Mouse (Mus musculus): ENCODE results near the gene Gm3642. TPM values are rescaled to one million over a fixed set of nuclear protein-coding genes. Genes with fewer than 3 reads are reported as not detected.
"Not testable (repeated sequence)": the region's sequence is repeated elsewhere in the genome, so short reads cannot be mapped to it uniquely, and the experiment has no call there.

Gene Gm3642
- total RNA-seq (2021) = not detected

GRCm38 (mm10) chr14:6840211-6840610, at the start of gene Gm3642:
Gm3642 (minus strand) TSS chr14:6840311.
- not testable (repeated sequence) for DNase-seq

- DNase-seq = peak; percentile 15
These were observed 49.5 kb upstream of the Gm3642 start, which contains the start of gene Gm3667 for GRCm38 (mm10) chr14:6889521-6890012. Gm3667 (minus strand) TSS chr14:6889962.

GRCm38 (mm10) chr14:6888811-6889210, 48.7 kb upstream of the Gm3642 start:
- peak; percentile 16 for DNase-seq

- DNase-seq = not testable (repeated sequence)
These were observed 16.8 kb downstream of the Gm3642 start for GRCm38 (mm10) chr14:6823297-6823696.

Other genes with a start within 250 kb of the Gm3642 start
- gene Gm3629, start 249.7 kb downstream of the Gm3642 start, total RNA-seq (2021) = under 1 TPM; 0.41 to 0.90 TPM
- not detected for gene Gm3460, start 217.9 kb downstream of the Gm3642 start, total RNA-seq (2021)
- gene Gm10251, start 156.1 kb downstream of the Gm3642 start, total RNA-seq (2021) = not detected
- not detected for gene Gm8050, start 120.1 kb downstream of the Gm3642 start, total RNA-seq (2021)
- 1 to 10 TPM; 2.8 to 3.6 TPM for gene Gm3636, start 98.0 kb downstream of the Gm3642 start, total RNA-seq (2021)
- under 1 TPM in 1 of 2 experiments, not detected in 1; 0.21 TPM for gene Gm8362, start 65.9 kb downstream of the Gm3642 start, total RNA-seq (2021)
- gene Gm3667, start 49.7 kb upstream of the Gm3642 start, total RNA-seq (2021) = under 1 TPM; 0.43 to 0.59 TPM
- not detected for gene Gm6356, start 133.5 kb upstream of the Gm3642 start, total RNA-seq (2021)
- under 1 TPM; 0.17 to 0.63 TPM for gene Gm10406, start 187.1 kb upstream of the Gm3642 start, total RNA-seq (2021)
- not detected for gene Gm3685, start 204.7 kb upstream of the Gm3642 start, total RNA-seq (2021)

All from heart, postnatal 4 days (tissue).